Comparison of ENCODE assay signal across 10 mouse cellular contexts in genomic region chr7:24889431-24890220, GRCm38 (mm10). TPM values are rescaled to one million over a fixed set of nuclear protein-coding genes. Genes with fewer than 3 reads are reported as not detected.
DNase-seq lines count a peak whose midpoint lies in the region; ATAC-seq and TF ChIP-seq lines count a peak whose summit lies in the region.
"Had no signal": no experiment of that assay in that cellular context is flagged by ENCODE, and none has a peak within 500 bp of the region (broad histone marks: within the 10 kb centered on the region; RNA-seq: fewer than 3 reads in every experiment).

No protein-coding gene starts in this region.

- no peak for TF ChIP-seq POLR2A in lung, adult 2 months (IDR thresholded peaks at IDR 0.05; ENCODE audit: borderline replicate concordance, extremely low read depth, low read depth, low read length)

- H3K36me3 ChIP-seq in lung, embryonic 15.5 days, result peaks cover 55% of the 10 kb centered on the region
- H3K36me3 ChIP-seq in liver, embryonic 14.5 days (replicated peaks; ENCODE audit: control insufficient read depth, insufficient read depth, low read depth), result peaks cover 52% of the 10 kb centered on the region

- TF ChIP-seq EP300 in liver, embryonic 14.5 days (IDR thresholded peaks at IDR 0.05; ENCODE audit: low read depth), result no peak

- no peak for DNase-seq in lung, adult 2 months
- DNase-seq in Patski (ENCODE audit: low read depth, low spot score), result peak; percentile 54
- peak; percentile 88 for DNase-seq in kidney, adult 11 months
- no peak for DNase-seq in liver, embryonic 14.5 days (ENCODE audit: low read depth in 3 of 3, low spot score in 3 of 3)
- no peak for DNase-seq in layer of hippocampus, postnatal 36 days
- DNase-seq in embryo, embryonic 9.5 days (ENCODE audit: extremely low spot score), result no peak

- no peaks in the 10 kb centered on the region for H3K9me3 ChIP-seq in lung, embryonic 15.5 days
- H3K9me3 ChIP-seq in liver, embryonic 14.5 days (ENCODE audit: control insufficient read depth, low read length), result no peaks in the 10 kb centered on the region

- H3K4me2 ChIP-seq in lung, embryonic 15.5 days, result no peak overlapping the region
- no peak overlapping the region for H3K4me2 ChIP-seq in liver, embryonic 14.5 days (ENCODE audit: low read depth)

- H3K9ac ChIP-seq in lung, embryonic 15.5 days, result no peak overlapping the region
- H3K9ac ChIP-seq in liver, embryonic 14.5 days (replicated peaks), result no peak overlapping the region

- CTCF ChIA-PET in Patski (lab: Charles Lee), result interaction anchor here (1.2 to 3.0 kb wide), 6 partner anchors 9 to 83 kb away, joined by 3 to 25 read pairs (median 4); partner anchors contain the start of genes Arhgef1 and Rabac1

- POLR2A ChIA-PET in Patski (lab: Charles Lee), result interaction anchor here (0.7 to 1.1 kb wide), 2 partner anchors 14 to 281 kb away, joined by 3 to 4 read pairs; no protein-coding TSS in a partner anchor

- H3K4me1 ChIP-seq in lung, embryonic 15.5 days, result peaks cover 42% of the 10 kb centered on the region
- peaks cover 12% of the 10 kb centered on the region for H3K4me1 ChIP-seq in lung, adult 2 months (ENCODE audit: control insufficient read depth, insufficient read depth, low read length)
- peaks cover 5 to 18% of the 10 kb centered on the region in 2 experiments; a peak in 3 of 4 replicates for H3K4me1 ChIP-seq in liver, embryonic 14.5 days (replicated peaks; ENCODE audit: control insufficient read depth in 2 of 2, insufficient read depth in 2 of 2, low read length in 1 of 2)

- 69% methylated on average over 6 of the region's 6 CpGs for WGBS in lung, embryonic 15.5 days
- 70% methylated on average over 6 of the region's 6 CpGs for WGBS in lung, adult 2 months
- WGBS in liver, embryonic 14.5 days (ENCODE audit: insufficient replicate concordance), result 74% methylated on average over 6 of the region's 6 CpGs

- no peak for TF ChIP-seq CTCF in lung, adult 2 months (IDR thresholded peaks at IDR 0.05; ENCODE audit: insufficient read depth, low read length)
- TF ChIP-seq CTCF in Patski (IDR thresholded peaks at IDR 0.05), result no peak
- TF ChIP-seq CTCF in liver, embryonic 14.5 days (IDR thresholded peaks at IDR 0.05; ENCODE audit: low read depth), result no peak

- in situ Hi-C loops in Patski (cut with MboI; ENCODE audit: low pct_unique_long_range_greater_than_20kb), result no loop called here

- ATAC-seq in lung, embryonic 15.5 days (ENCODE audit: borderline replicate concordance, extremely low read depth, low FRiP score, low TSS enrichment), result no peak; the same call in 1 of the 2 replicates
- no peak for ATAC-seq in Patski
- ATAC-seq in liver, embryonic 14.5 days (ENCODE audit: insufficient read depth), result peak; percentile 19

- H3K27me3 ChIP-seq in lung, embryonic 15.5 days, result no peaks in the 10 kb centered on the region
- H3K27me3 ChIP-seq in Patski, result no peaks in the 10 kb centered on the region
- H3K27me3 ChIP-seq in liver, embryonic 14.5 days (ENCODE audit: control insufficient read depth, insufficient read depth, low read length), result no peaks in the 10 kb centered on the region

- H3K27ac ChIP-seq in lung, embryonic 15.5 days, result peak overlapping the region; percentile 52
- peak overlapping the region; percentile 14 for H3K27ac ChIP-seq in liver, embryonic 14.5 days

- H3K4me3 ChIP-seq in lung, embryonic 15.5 days, result no peak overlapping the region
- H3K4me3 ChIP-seq in lung, adult 2 months (replicated peaks; ENCODE audit: extremely low read depth, low read depth, low read length), result no peak overlapping the region
- H3K4me3 ChIP-seq in liver, embryonic 14.5 days (ENCODE audit: insufficient read depth in 1 of 2, low read depth in 2 of 2, low read length in 2 of 2), result no peak overlapping the region

RNA-seq across cellular contexts. Expression of gene Rps19, which starts 5.5 kb away (rescaled TPM):
- 2,408 and 2,762 TPM in 2 replicates for polyA plus RNA-seq in lung, embryonic 15.5 days (2015; fragmentation: Nextera tagmentation; extraction: Ambion mirVana)
- 429 and 452 TPM in 2 replicates for polyA plus RNA-seq in lung, adult 2 months (2012; rRNA removed)
- 393 TPM for polyA plus RNA-seq in Patski (2021)
- 418 and 615 TPM in 2 replicates for polyA plus RNA-seq in liver, embryonic 14.5 days (2012; rRNA removed)
- polyA plus RNA-seq in liver, embryonic 14.5 days (2014; fragmentation: Nextera tagmentation; extraction: Ambion mirVana), result 1,649 and 1,654 TPM in 2 replicates
- 100 to 1,000 TPM; 490 to 494 TPM for total RNA-seq in layer of hippocampus, postnatal 36 days (2021)

RNA-seq across cellular contexts. Expression of gene Cd79a, which starts 7.6 kb away (rescaled TPM):
- polyA plus RNA-seq in lung, embryonic 15.5 days (2015; fragmentation: Nextera tagmentation; extraction: Ambion mirVana), result 0.25 and 0.52 TPM in 2 replicates
- polyA plus RNA-seq in lung, adult 2 months (2012; rRNA removed), result 49.6 and 61.7 TPM in 2 replicates
- not detected for polyA plus RNA-seq in Patski (2021)
- polyA plus RNA-seq in liver, embryonic 14.5 days (2012; rRNA removed), result 0.81 and 1.0 TPM in 2 replicates
- polyA plus RNA-seq in liver, embryonic 14.5 days (2014; fragmentation: Nextera tagmentation; extraction: Ambion mirVana), result 1.4 and 2.0 TPM in 2 replicates
- under 1 TPM in 1 of 2 experiments, not detected in 1; 0.43 TPM for total RNA-seq in layer of hippocampus, postnatal 36 days (2021)

RNA-seq across cellular contexts. Expression of gene Arhgef1, which starts 13.1 kb away (rescaled TPM):
- polyA plus RNA-seq in lung, embryonic 15.5 days (2015; fragmentation: Nextera tagmentation; extraction: Ambion mirVana), result 115 and 128 TPM in 2 replicates
- polyA plus RNA-seq in lung, adult 2 months (2012; rRNA removed), result 360 and 365 TPM in 2 replicates
- 95.7 TPM for polyA plus RNA-seq in Patski (2021)
- 44.2 and 44.3 TPM in 2 replicates for polyA plus RNA-seq in liver, embryonic 14.5 days (2012; rRNA removed)
- 28.7 and 31.1 TPM in 2 replicates for polyA plus RNA-seq in liver, embryonic 14.5 days (2014; fragmentation: Nextera tagmentation; extraction: Ambion mirVana)
- total RNA-seq in layer of hippocampus, postnatal 36 days (2021), result 10 to 100 TPM; 81.1 to 86.9 TPM

RNA-seq across cellular contexts. Expression of gene Dmrtc2, which starts 19.8 kb away (rescaled TPM):
- polyA plus RNA-seq in lung, embryonic 15.5 days (2015; fragmentation: Nextera tagmentation; extraction: Ambion mirVana), result not detected in 2 replicates
- not detected in 2 replicates for polyA plus RNA-seq in lung, adult 2 months (2012; rRNA removed)
- polyA plus RNA-seq in Patski (2021), result not detected
- not detected in 2 replicates for polyA plus RNA-seq in liver, embryonic 14.5 days (2012; rRNA removed)
- not detected in 2 replicates for polyA plus RNA-seq in liver, embryonic 14.5 days (2014; fragmentation: Nextera tagmentation; extraction: Ambion mirVana)
- total RNA-seq in layer of hippocampus, postnatal 36 days (2021), result not detected
- total RNA-seq: left cerebral cortex, postnatal 25 days; monocyte, adult 5-6 weeks had no signal
- polyA plus RNA-seq: heart, embryonic 16.5 days had no signal

RNA-seq across cellular contexts. Expression of gene Lypd4, which starts 19.9 kb away (rescaled TPM):
- polyA plus RNA-seq in lung, embryonic 15.5 days (2015; fragmentation: Nextera tagmentation; extraction: Ambion mirVana), result not detected in 2 replicates
- not detected in 2 replicates for polyA plus RNA-seq in lung, adult 2 months (2012; rRNA removed)
- 0.10 TPM for polyA plus RNA-seq in Patski (2021)
- polyA plus RNA-seq in liver, embryonic 14.5 days (2012; rRNA removed), result not detected in 2 replicates
- polyA plus RNA-seq in liver, embryonic 14.5 days (2014; fragmentation: Nextera tagmentation; extraction: Ambion mirVana), result not detected in 2 replicates
- total RNA-seq in layer of hippocampus, postnatal 36 days (2021), result not detected
- total RNA-seq: left cerebral cortex, postnatal 25 days; monocyte, adult 5-6 weeks had no signal
- polyA plus RNA-seq: heart, embryonic 16.5 days had no signal

Comparison
In these comparisons a context has a peak if more than half of its experiments do, and no peak if none do; other contexts are left out.
1. RNA of gene Cd79a, which starts 7.6 kb away (polyA plus RNA-seq): 49.6 to 61.7 TPM in lung, adult 2 months; 0.81 to 2.0 TPM in liver, embryonic 14.5 days, 0.25 to 0.52 TPM in lung, embryonic 15.5 days and not detected in Patski (single experiment); every median in the first group is over 10 times any median in the second.
2. DNase-seq: peak in Patski (single experiment) and kidney, adult 11 months (single experiment); none in lung, adult 2 months (single experiment), liver, embryonic 14.5 days (0 of 3), layer of hippocampus, postnatal 36 days (0 of 2) and embryo, embryonic 9.5 days (single experiment).